Mouse (Mus musculus) liver, embryonic 16.5 days (tissue): ENCODE data around the gene Pls3. TPM values are rescaled to one million over a fixed set of nuclear protein-coding genes. Genes with fewer than 3 reads are reported as not detected.
A peak's percentile ranks its signal among the peaks of the same experiment; 100 is the strongest.

ENCODE experiments used
- ATAC-seq: fragments of 200-750 bp; cut with Nextera tagmentation; 2 replicates; pipeline ENCODE4 v1.8.0; 2017; ENCODE audit warnings: low read depth, mild to moderate bottlenecking, moderate number of reproducible peaks, moderate library complexity
- H3K27ac ChIP-seq: fragments of 300-500 bp; sonication (generic); 2 replicates; pipeline ENCODE4 v1.5.1; 2014; ENCODE audit warnings: mild to moderate bottlenecking, low read length
- H3K27me3 ChIP-seq: fragments of 300-500 bp; sonication (generic); 2 replicates; pipeline ENCODE4 v1.6.1; 2014; ENCODE audit warnings: low read depth, low read length, mixed read lengths; ENCODE audit not compliant: control insufficient read depth, insufficient read depth
- H3K36me3 ChIP-seq: fragments of 300-500 bp; sonication (generic); 2 replicates; pipeline ENCODE4 v1.6.1; 2014; ENCODE audit warnings: mild to moderate bottlenecking; ENCODE audit not compliant: control insufficient read depth, insufficient read depth
- H3K4me1 ChIP-seq: fragments of 300-500 bp; sonication (generic); 2 replicates; pipeline ENCODE4 v1.6.1; 2014; ENCODE audit warnings: low read depth, low read length, mixed read lengths; ENCODE audit not compliant: control insufficient read depth
- H3K4me2 ChIP-seq: fragments of 300-500 bp; sonication (generic); 2 replicates; pipeline ENCODE4 v1.6.1; 2014; ENCODE audit warnings: low read depth, low read length, mixed read lengths
- H3K4me3 ChIP-seq: fragments of 300-500 bp; sonication (generic); 2 replicates; pipeline ENCODE4 v1.5.1; 2014; ENCODE audit warnings: low read depth, mild to moderate bottlenecking, low read length
- H3K9ac ChIP-seq: fragments of 300-500 bp; sonication (generic); 2 replicates; pipeline ENCODE4 v1.6.1; 2014; ENCODE audit warnings: low read depth, low read length
- H3K9me3 ChIP-seq: fragments of 300-500 bp; sonication (generic); replicated peaks from 2 replicates; pipeline ENCODE4 v1.6.1; 2016; ENCODE audit warnings: low read length; ENCODE audit not compliant: control insufficient read depth
- WGBS: fragments of 180-500 bp; shearing (Covaris S2); extraction: QIAGEN DNeasy Blood & Tissue Kit; methylation state at CpG from one replicate; pipeline ENCODE4 v1.1.7; 2014; ENCODE audit not compliant: insufficient replicate concordance; 5-methylcytosine and 5-hydroxymethylcytosine counted together
- polyA plus RNA-seq: library from polyadenylated mRNA; unstranded; fragments of >200 nt; fragmentation: Nextera tagmentation; extraction: Ambion mirVana; gene quantifications from 2 replicates; pipeline ENCODE4 v1.2.1, GENCODE M21; 2015

The Pls3 gene
- polyA plus RNA-seq, result 5.8 and 6.2 TPM in 2 replicates

- ATAC-seq, result peak; percentile 91
- Histone ChIP-seq H3K36me3 (no peaks in the 10 kb centered on the region), H3K9me3 (no peaks in the 10 kb centered on the region), H3K4me1 (no peaks in the 10 kb centered on the region), H3K27me3 (peaks cover 3% of the 10 kb centered on the region; the same call in 1 of the 2 replicates), H3K27ac (no peak within 1 kb of the TSS), H3K4me2 (peak within 1 kb of the TSS; percentile 61), H3K9ac (peak within 1 kb of the TSS; percentile 12; the same call in 1 of the 2 replicates), H3K4me3 (peak within 1 kb of the TSS; percentile 50)
- WGBS, result 14% methylated on average over 40 of the region's 45 CpGs
Measured at GRCm38 (mm10) chrX:75874332-75875291, at the start of gene Pls3. Gene Pls3, minus strand, starts transcription at chrX:75875182.

DNA sequence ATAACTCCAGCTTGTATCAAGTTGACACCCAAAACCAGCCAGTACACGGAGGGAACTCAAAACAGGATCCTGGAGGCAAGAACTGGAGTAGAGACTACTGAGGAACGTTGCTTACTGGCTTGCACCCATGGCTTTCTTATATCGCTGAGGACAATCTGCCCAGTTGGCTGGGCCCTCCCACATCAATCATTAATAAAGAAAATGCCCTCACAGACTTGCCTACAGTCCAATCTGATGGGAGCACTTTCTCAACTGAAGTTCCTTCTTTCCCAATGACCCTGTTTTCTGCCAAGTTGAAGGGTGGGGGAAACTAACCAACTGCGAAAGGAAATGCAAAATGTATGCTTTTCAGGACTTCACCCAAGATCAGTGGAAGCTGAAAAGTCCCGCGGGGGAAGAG, 20.7 kb upstream of the Pls3 start:
- Histone ChIP-seq H3K4me3 (no peak overlapping the region), H3K9ac (no peak overlapping the region), H3K27me3 (no peaks in the 10 kb centered on the region), H3K36me3 (no peaks in the 10 kb centered on the region), H3K27ac (no peak overlapping the region), H3K9me3 (no peaks in the 10 kb centered on the region), H3K4me1 (no peaks in the 10 kb centered on the region), H3K4me2 (no peak overlapping the region)
- no peak for ATAC-seq
- 44% methylated on average over 6 of the region's 6 CpGs for WGBS

DNA sequence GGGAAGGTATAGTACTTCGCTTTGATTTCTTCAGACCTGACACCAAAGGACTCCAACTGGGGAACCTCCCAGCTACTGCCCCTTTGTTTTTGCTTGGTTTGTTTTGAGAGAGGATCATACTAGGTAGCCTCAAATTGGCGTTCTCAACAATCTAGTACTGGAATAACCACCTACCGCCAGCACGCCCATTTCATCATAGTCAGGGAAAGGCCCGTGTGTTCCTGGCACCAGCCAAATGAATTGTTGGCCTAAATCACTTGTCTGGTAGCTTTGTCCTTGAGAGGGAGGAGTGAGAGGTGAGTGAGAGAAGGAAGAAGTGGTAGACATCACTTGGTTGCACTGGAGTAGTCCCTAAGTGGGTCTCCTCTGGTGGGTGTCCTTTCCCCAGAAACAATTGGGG, 584 bp upstream of the Pls3 start:
- WGBS, result 31% methylated on average over 5 of the region's 5 CpGs
- H3K4me2 ChIP-seq, result peak overlapping the region; percentile 61
- peak overlapping the region; percentile 50; the same call in 1 of the 2 replicates for H3K4me3 ChIP-seq
- no peak overlapping the region for H3K9ac ChIP-seq
- no peaks in the 10 kb centered on the region for H3K4me1 ChIP-seq
- no peak for ATAC-seq
- H3K9me3 ChIP-seq, result no peaks in the 10 kb centered on the region
- H3K27me3 ChIP-seq, result peaks cover 3% of the 10 kb centered on the region; the same call in 1 of the 2 replicates
- H3K27ac ChIP-seq, result no peak overlapping the region
- H3K36me3 ChIP-seq, result no peaks in the 10 kb centered on the region

DNA sequence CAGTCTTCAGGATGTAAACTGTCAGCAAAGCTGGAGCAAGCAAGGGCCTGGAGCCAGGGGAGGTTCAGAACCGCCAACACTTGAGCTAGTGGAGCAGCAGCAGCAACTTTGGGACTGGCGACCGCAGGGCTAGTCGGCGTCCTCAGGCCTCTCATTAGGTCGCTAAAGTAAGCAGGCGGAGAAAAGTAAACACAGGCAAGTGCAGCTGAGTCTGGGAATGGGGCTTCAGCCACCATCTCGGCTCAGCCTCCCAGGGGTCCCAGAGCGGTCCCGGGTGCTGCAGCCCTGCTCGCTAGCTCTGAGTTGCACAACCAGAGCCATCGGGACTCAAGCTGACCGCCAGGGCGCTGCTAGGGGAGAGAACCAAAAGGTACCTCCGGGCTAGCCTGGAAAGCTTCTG, 1.2 kb downstream of the Pls3 start:
- Histone ChIP-seq H3K36me3 (no peaks in the 10 kb centered on the region), H3K4me3 (peak overlapping the region; percentile 50), H3K27me3 (peaks cover 3% of the 10 kb centered on the region; the same call in 1 of the 2 replicates), H3K27ac (no peak overlapping the region), H3K9ac (peak overlapping the region; percentile 12; the same call in 1 of the 2 replicates), H3K9me3 (no peaks in the 10 kb centered on the region), H3K4me2 (peak overlapping the region; percentile 61), H3K4me1 (no peaks in the 10 kb centered on the region)
- 19% methylated on average over 15 of the region's 15 CpGs for WGBS
- no peak for ATAC-seq

GRCm38 (mm10) chrX:75873253-75873652, 1.7 kb downstream of the Pls3 start:
- no peaks in the 10 kb centered on the region for H3K9me3 ChIP-seq
- no peaks in the 10 kb centered on the region for H3K36me3 ChIP-seq
- peaks cover 3% of the 10 kb centered on the region; the same call in 1 of the 2 replicates for H3K27me3 ChIP-seq
- H3K27ac ChIP-seq, result no peak overlapping the region
- 53% methylated on average over 4 of the region's 4 CpGs for WGBS
- no peak overlapping the region for H3K4me3 ChIP-seq
- no peak overlapping the region for H3K9ac ChIP-seq
- no peak overlapping the region for H3K4me2 ChIP-seq
- no peaks in the 10 kb centered on the region for H3K4me1 ChIP-seq
- ATAC-seq, result no peak

GRCm38 (mm10) chrX:75871855-75872254, 3.1 kb downstream of the Pls3 start:
- Histone ChIP-seq H3K4me1 (no peaks in the 10 kb centered on the region), H3K36me3 (no peaks in the 10 kb centered on the region), H3K4me3 (no peak overlapping the region), H3K9ac (no peak overlapping the region), H3K27ac (no peak overlapping the region), H3K27me3 (peaks cover 3% of the 10 kb centered on the region; the same call in 1 of the 2 replicates), H3K4me2 (no peak overlapping the region), H3K9me3 (no peaks in the 10 kb centered on the region)
- no peak for ATAC-seq
- 57% methylated on average over 2 of the region's 2 CpGs for WGBS

GRCm38 (mm10) chrX:75861715-75862114, 13.3 kb downstream of the Pls3 start:
- Histone ChIP-seq H3K4me3 (no peak overlapping the region), H3K9ac (no peak overlapping the region), H3K27me3 (no peaks in the 10 kb centered on the region), H3K27ac (no peak overlapping the region), H3K4me1 (no peaks in the 10 kb centered on the region), H3K9me3 (no peaks in the 10 kb centered on the region), H3K36me3 (no peaks in the 10 kb centered on the region), H3K4me2 (no peak overlapping the region)
- ATAC-seq, result no peak
- 55% methylated on average over 3 of the region's 3 CpGs for WGBS

DNA sequence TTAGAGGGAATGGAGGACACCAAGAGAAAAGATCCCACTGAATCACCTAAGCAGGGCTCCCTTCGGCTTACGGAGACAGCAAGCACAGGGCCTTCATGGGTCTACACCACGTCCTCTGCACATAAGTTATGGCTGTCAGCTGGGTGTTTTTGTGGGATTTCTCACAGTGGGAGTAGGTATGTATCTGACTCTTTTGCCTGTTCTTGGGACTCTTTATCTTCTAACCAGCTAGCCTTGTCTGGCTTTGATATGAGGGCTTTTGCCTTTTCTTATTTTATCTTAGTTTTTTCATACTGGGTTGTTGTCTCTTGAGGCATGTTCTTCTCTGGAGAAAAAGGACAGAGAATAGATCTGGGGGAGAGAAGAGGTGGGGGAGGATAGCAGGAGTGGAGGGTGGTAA, 20.7 kb downstream of the Pls3 start:
- Histone ChIP-seq H3K27ac (no peak overlapping the region), H3K27me3 (no peaks in the 10 kb centered on the region), H3K4me3 (no peak overlapping the region), H3K9me3 (no peaks in the 10 kb centered on the region), H3K4me2 (no peak overlapping the region), H3K4me1 (no peaks in the 10 kb centered on the region), H3K9ac (no peak overlapping the region), H3K36me3 (no peaks in the 10 kb centered on the region)
- no peak for ATAC-seq
- 59% methylated on average over 3 of the region's 3 CpGs for WGBS

DNA sequence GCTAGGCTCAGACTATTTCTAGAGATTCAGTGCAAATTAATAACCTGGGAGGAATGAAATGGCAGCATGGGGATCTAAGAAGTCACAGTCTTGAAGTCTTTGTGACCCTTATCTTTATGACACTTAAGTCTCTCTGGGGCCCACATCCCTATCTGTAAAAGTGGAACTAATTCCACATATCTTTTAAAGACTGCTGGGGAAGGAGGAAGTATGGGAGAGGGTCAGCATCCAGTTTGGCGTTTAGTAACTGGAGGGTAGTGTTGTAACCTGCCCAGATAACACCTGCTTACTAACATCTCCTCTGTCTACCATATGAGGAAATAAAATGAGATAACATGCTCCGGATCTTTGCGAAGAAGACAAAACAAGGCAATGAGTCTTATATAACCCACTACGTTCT, 30.7 kb downstream of the Pls3 start:
- H3K9ac ChIP-seq, result no peak overlapping the region
- H3K4me2 ChIP-seq, result no peak overlapping the region
- no peaks in the 10 kb centered on the region for H3K27me3 ChIP-seq
- H3K27ac ChIP-seq, result no peak overlapping the region
- no peaks in the 10 kb centered on the region for H3K36me3 ChIP-seq
- H3K4me1 ChIP-seq, result no peaks in the 10 kb centered on the region
- H3K9me3 ChIP-seq, result no peaks in the 10 kb centered on the region
- ATAC-seq, result no peak
- 33% methylated on average over 4 of the region's 4 CpGs for WGBS
- H3K4me3 ChIP-seq, result no peak overlapping the region
